Mouse (Mus musculus): ENCODE results near the gene Rasgef1b. TPM values are rescaled to one million over a fixed set of nuclear protein-coding genes. Genes with fewer than 3 reads are reported as not detected.
A peak's percentile ranks its signal among the peaks of the same experiment; 100 is the strongest.

Gene Rasgef1b
- total RNA-seq, 1 experiment from 2014 or later = 30.5 TPM

- no peak for ATAC-seq (replicated peaks in 1 of 2; ENCODE audit: insufficient read depth in 1 of 2, low FRiP score in 2 of 2, low TSS enrichment in 1 of 2, low read depth in 1 of 2, poor library complexity in 2 of 2, severe bottlenecking in 2 of 2)
These were observed 342.5 kb downstream of the Rasgef1b start for GRCm38 (mm10) chr5:99386246-99386845.

GRCm38 (mm10) chr5:99385737-99386136 is 343.1 kb downstream of the Rasgef1b start:
- ATAC-seq (replicated peaks in 1 of 2; ENCODE audit: insufficient read depth in 1 of 2, low FRiP score in 2 of 2, low TSS enrichment in 1 of 2, low read depth in 1 of 2, poor library complexity in 2 of 2, severe bottlenecking in 2 of 2) = no peak

GRCm38 (mm10) chr5:99385090-99385489 is 343.8 kb downstream of the Rasgef1b start:
- ATAC-seq (replicated peaks in 1 of 2; ENCODE audit: insufficient read depth in 1 of 2, low FRiP score in 2 of 2, low TSS enrichment in 1 of 2, low read depth in 1 of 2, poor library complexity in 2 of 2, severe bottlenecking in 2 of 2) = no peak

- no peak for ATAC-seq (replicated peaks in 1 of 2; ENCODE audit: insufficient read depth in 1 of 2, low FRiP score in 2 of 2, low TSS enrichment in 1 of 2, low read depth in 1 of 2, poor library complexity in 2 of 2, severe bottlenecking in 2 of 2)
These were observed 345.0 kb downstream of the Rasgef1b start for GRCm38 (mm10) chr5:99383783-99384281.

GRCm38 (mm10) chr5:99382786-99383185 is 346.1 kb downstream of the Rasgef1b start:
- ATAC-seq (replicated peaks in 1 of 2; ENCODE audit: insufficient read depth in 1 of 2, low FRiP score in 2 of 2, low TSS enrichment in 1 of 2, low read depth in 1 of 2, poor library complexity in 2 of 2, severe bottlenecking in 2 of 2) = peak; percentile 46 to 73

- ATAC-seq (replicated peaks in 1 of 2; ENCODE audit: insufficient read depth in 1 of 2, low FRiP score in 2 of 2, low TSS enrichment in 1 of 2, low read depth in 1 of 2, poor library complexity in 2 of 2, severe bottlenecking in 2 of 2) = no peak
These were observed 347.2 kb downstream of the Rasgef1b start for GRCm38 (mm10) chr5:99381639-99382038.

- no peak for ATAC-seq (replicated peaks in 1 of 2; ENCODE audit: insufficient read depth in 1 of 2, low FRiP score in 2 of 2, low TSS enrichment in 1 of 2, low read depth in 1 of 2, poor library complexity in 2 of 2, severe bottlenecking in 2 of 2)
These were observed 348.0 kb downstream of the Rasgef1b start for GRCm38 (mm10) chr5:99380882-99381281.

GRCm38 (mm10) chr5:99380166-99380565 is 348.7 kb downstream of the Rasgef1b start:
- ATAC-seq (replicated peaks in 1 of 2; ENCODE audit: insufficient read depth in 1 of 2, low FRiP score in 2 of 2, low TSS enrichment in 1 of 2, low read depth in 1 of 2, poor library complexity in 2 of 2, severe bottlenecking in 2 of 2) = no peak

- ATAC-seq (replicated peaks in 1 of 2; ENCODE audit: insufficient read depth in 1 of 2, low FRiP score in 2 of 2, low TSS enrichment in 1 of 2, low read depth in 1 of 2, poor library complexity in 2 of 2, severe bottlenecking in 2 of 2) = no peak
These were observed 350.2 kb downstream of the Rasgef1b start for GRCm38 (mm10) chr5:99378437-99379226.

- ATAC-seq (replicated peaks in 1 of 2; ENCODE audit: insufficient read depth in 1 of 2, low FRiP score in 2 of 2, low TSS enrichment in 1 of 2, low read depth in 1 of 2, poor library complexity in 2 of 2, severe bottlenecking in 2 of 2) = peak; percentile 50 to 68
These were observed 353.1 kb downstream of the Rasgef1b start for GRCm38 (mm10) chr5:99375725-99376124.

- ATAC-seq (replicated peaks in 1 of 2; ENCODE audit: insufficient read depth in 1 of 2, low FRiP score in 2 of 2, low TSS enrichment in 1 of 2, low read depth in 1 of 2, poor library complexity in 2 of 2, severe bottlenecking in 2 of 2) = 0 out of 4 replicates have a peak, but pooled peaks of 1 of the 2 experiments have one; percentile 26
These were observed 354.4 kb downstream of the Rasgef1b start for GRCm38 (mm10) chr5:99374460-99374859.

GRCm38 (mm10) chr5:99373570-99374151 is 355.2 kb downstream of the Rasgef1b start:
- ATAC-seq (replicated peaks in 1 of 2; ENCODE audit: insufficient read depth in 1 of 2, low FRiP score in 2 of 2, low TSS enrichment in 1 of 2, low read depth in 1 of 2, poor library complexity in 2 of 2, severe bottlenecking in 2 of 2) = no peak

- no peak for ATAC-seq (replicated peaks in 1 of 2; ENCODE audit: insufficient read depth in 1 of 2, low FRiP score in 2 of 2, low TSS enrichment in 1 of 2, low read depth in 1 of 2, poor library complexity in 2 of 2, severe bottlenecking in 2 of 2)
These were observed 358.2 kb downstream of the Rasgef1b start for GRCm38 (mm10) chr5:99370636-99371035.

GRCm38 (mm10) chr5:99369256-99369655 is 359.6 kb downstream of the Rasgef1b start:
- ATAC-seq (replicated peaks in 1 of 2; ENCODE audit: insufficient read depth in 1 of 2, low FRiP score in 2 of 2, low TSS enrichment in 1 of 2, low read depth in 1 of 2, poor library complexity in 2 of 2, severe bottlenecking in 2 of 2) = no peak

- no peak for ATAC-seq (replicated peaks in 1 of 2; ENCODE audit: insufficient read depth in 1 of 2, low FRiP score in 2 of 2, low TSS enrichment in 1 of 2, low read depth in 1 of 2, poor library complexity in 2 of 2, severe bottlenecking in 2 of 2)
These were observed 360.2 kb downstream of the Rasgef1b start for GRCm38 (mm10) chr5:99368615-99369014.

GRCm38 (mm10) chr5:99360531-99360930 is 368.3 kb downstream of the Rasgef1b start:
- ATAC-seq (replicated peaks in 1 of 2; ENCODE audit: insufficient read depth in 1 of 2, low FRiP score in 2 of 2, low TSS enrichment in 1 of 2, low read depth in 1 of 2, poor library complexity in 2 of 2, severe bottlenecking in 2 of 2) = no peak

- no peak; a peak in 1 of 4 replicates for ATAC-seq (replicated peaks in 1 of 2; ENCODE audit: insufficient read depth in 1 of 2, low FRiP score in 2 of 2, low TSS enrichment in 1 of 2, low read depth in 1 of 2, poor library complexity in 2 of 2, severe bottlenecking in 2 of 2)
These were observed 369.6 kb downstream of the Rasgef1b start for GRCm38 (mm10) chr5:99359251-99359650.

- no peak for ATAC-seq (replicated peaks in 1 of 2; ENCODE audit: insufficient read depth in 1 of 2, low FRiP score in 2 of 2, low TSS enrichment in 1 of 2, low read depth in 1 of 2, poor library complexity in 2 of 2, severe bottlenecking in 2 of 2)
These were observed 374.2 kb downstream of the Rasgef1b start for GRCm38 (mm10) chr5:99354640-99355132.
